Comparison of ENCODE assay signal across 24 mouse cellular contexts in genomic region chr2:52215945-52216344, GRCm38 (mm10).
DNase-seq lines count a peak whose midpoint lies in the region; ATAC-seq and TF ChIP-seq lines count a peak whose summit lies in the region.
"Had no signal": no experiment of that assay in that cellular context is flagged by ENCODE, and none has a peak within 500 bp of the region (broad histone marks: within the 10 kb centered on the region; RNA-seq: fewer than 3 reads in every experiment).

No protein-coding gene starts in this region.

- no peaks in the 10 kb centered on the region for H3K27me3 ChIP-seq in thymus, adult 2 months (ENCODE audit: control insufficient read depth, insufficient read depth, low read length)
- H3K27me3 ChIP-seq: CH12.LX; embryonic facial prominence, embryonic 13.5 days; embryonic facial prominence, embryonic 15.5 days; forebrain, embryonic 12.5 days; Patski had no signal

- no peak for TF ChIP-seq POLR2A in thymus, adult 2 months (IDR thresholded peaks at IDR 0.05; ENCODE audit: control insufficient read depth, extremely low read depth, insufficient read depth, low read length, poor library complexity)

- DNase-seq in cerebellum, adult 11-12 months, result peak; percentile 29
- no peak for DNase-seq in cerebellum, adult 11 months
- peak; percentile 7 for DNase-seq in 3T3-L1 (ENCODE audit: low read depth, low spot score)
- DNase-seq in 416B (ENCODE audit: low read depth), result peak; percentile 14
- DNase-seq in embryo, embryonic 11 days, result no peak
- no peak for DNase-seq in thymus, adult 2 months
- DNase-seq: adrenal gland, postnatal 10 days; adrenal gland, postnatal 25 days; cerebellum, adult 8-10 months; cerebellum, adult 9-11 months; cerebellum, postnatal 36 days had no signal

- H3K27ac ChIP-seq in thymus, adult 2 months (ENCODE audit: control insufficient read depth, insufficient read depth, low read length), result no peak overlapping the region
- H3K27ac ChIP-seq: embryonic facial prominence, embryonic 13.5 days; embryonic facial prominence, embryonic 15.5 days; forebrain, embryonic 10.5 days; forebrain, embryonic 12.5 days had no signal

- no peak overlapping the region for H3K4me3 ChIP-seq in thymus, adult 2 months (ENCODE audit: control insufficient read depth, insufficient read depth, low read length)
- H3K4me3 ChIP-seq: embryonic facial prominence, embryonic 13.5 days; embryonic facial prominence, embryonic 15.5 days; erythroblast, embryonic 14.5 days; forebrain, embryonic 10.5 days; forebrain, embryonic 12.5 days had no signal

- no peaks in the 10 kb centered on the region for H3K36me3 ChIP-seq in thymus, adult 2 months (ENCODE audit: control insufficient read depth, insufficient read depth, low read length)
- H3K36me3 ChIP-seq: embryonic facial prominence, embryonic 13.5 days; embryonic facial prominence, embryonic 15.5 days; forebrain, embryonic 10.5 days; forebrain, embryonic 12.5 days; G1E had no signal

- WGBS in thymus, adult 2 months, result 96% methylated on average over 8 of the region's 8 CpGs

- 0 out of 2 replicates have a peak, but pooled peaks have one; percentile 17 for ATAC-seq in granulocyte monocyte progenitor cell, adult 5-6 weeks (replicated peaks; ENCODE audit: poor library complexity, severe bottlenecking)
- ATAC-seq: activated CD4-positive, CD25-positive, alpha-beta regulatory T cell, adult 4 months; CD4-positive, CD25-positive, alpha-beta regulatory T cell, adult 4 months; forebrain, embryonic 14.5 days; forebrain, embryonic 16.5 days; Patski had no signal

- H3K4me1 ChIP-seq in thymus, adult 2 months (replicated peaks; ENCODE audit: control insufficient read depth, insufficient read depth, low read length), result no peaks in the 10 kb centered on the region
- H3K4me1 ChIP-seq: embryonic facial prominence, embryonic 13.5 days; embryonic facial prominence, embryonic 15.5 days; forebrain, embryonic 12.5 days had no signal

- TF ChIP-seq CTCF in thymus, adult 2 months (IDR thresholded peaks at IDR 0.05; ENCODE audit: borderline replicate concordance, control insufficient read depth, extremely low read depth, insufficient read depth, low read length, poor library complexity), result no peak

Comparison
In these comparisons a context has a peak if more than half of its experiments do, and no peak if none do; other contexts are left out.
1. DNase-seq: peak in cerebellum, adult 11-12 months (single experiment), 3T3-L1 (single experiment) and 416B (single experiment); none in cerebellum, adult 11 months (single experiment), embryo, embryonic 11 days (single experiment) and thymus, adult 2 months (single experiment).